In the genomic region with DNA sequence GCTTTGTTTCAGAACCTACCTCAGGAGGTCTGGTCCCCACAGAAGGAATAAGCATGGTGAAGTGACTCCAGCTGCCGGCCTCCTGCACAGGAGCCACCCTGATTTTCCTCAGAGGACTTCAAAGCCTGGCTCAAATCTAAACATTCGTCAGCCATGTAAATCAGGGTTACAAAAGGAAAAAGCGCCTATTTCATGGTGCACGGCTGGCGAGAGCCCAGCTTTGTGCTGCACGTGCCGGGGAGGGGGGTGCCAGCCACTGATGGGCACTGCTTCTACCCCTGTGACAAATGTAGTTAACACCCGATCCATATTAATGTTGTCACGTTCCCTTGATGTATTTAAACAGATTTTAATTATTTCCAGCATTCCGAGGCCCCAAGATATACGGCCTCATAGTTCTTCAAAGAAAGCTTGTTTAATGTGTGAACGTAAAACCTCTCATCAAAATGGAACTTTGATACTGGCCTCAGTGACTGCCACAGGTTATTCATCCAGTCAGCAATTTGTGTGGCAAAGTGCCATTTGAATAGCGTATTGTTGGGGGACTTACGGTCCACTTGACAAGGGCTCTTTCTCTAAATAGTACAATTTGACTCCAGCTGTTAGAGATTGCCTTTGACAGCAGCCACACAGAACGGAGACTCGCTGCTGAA, we compare ENCODE assay signal across 11 mouse cellular contexts.
DNase-seq lines count a peak whose midpoint lies in the region; ATAC-seq and TF ChIP-seq lines count a peak whose summit lies in the region.
"Had no signal": no experiment of that assay in that cellular context is flagged by ENCODE, and none has a peak within 500 bp of the region (broad histone marks: within the 10 kb centered on the region; RNA-seq: fewer than 3 reads in every experiment).

No protein-coding gene starts in this region.

- no peak overlapping the region for H3K27ac ChIP-seq in heart, embryonic 12.5 days (ENCODE audit: poor library complexity, severe bottlenecking)
- H3K27ac ChIP-seq in embryonic facial prominence, embryonic 11.5 days (replicated peaks; ENCODE audit: low read depth, low read length), result no peak overlapping the region
- H3K27ac ChIP-seq in hindbrain, embryonic 15.5 days (replicated peaks), result no peak overlapping the region
- H3K27ac ChIP-seq in midbrain, postnatal 0 days (ENCODE audit: low read depth, low read length), result no peak overlapping the region
- H3K27ac ChIP-seq: liver, embryonic 13.5 days had no signal

- H3K27me3 ChIP-seq in heart, embryonic 12.5 days (replicated peaks), result no peaks in the 10 kb centered on the region
- no peaks in the 10 kb centered on the region for H3K27me3 ChIP-seq in embryonic facial prominence, embryonic 11.5 days (ENCODE audit: control insufficient read depth, insufficient read depth, low read length)
- H3K27me3 ChIP-seq in hindbrain, embryonic 15.5 days, result peaks cover 34% of the 10 kb centered on the region
- H3K27me3 ChIP-seq in midbrain, postnatal 0 days (ENCODE audit: insufficient read depth, low read length), result peaks cover 11% of the 10 kb centered on the region; the same call in 1 of the 2 replicates
- H3K27me3 ChIP-seq: liver, embryonic 13.5 days had no signal

- no peak for TF ChIP-seq CTCF in midbrain, postnatal 0 days (IDR thresholded peaks at IDR 0.05)

- no peaks in the 10 kb centered on the region for H3K4me1 ChIP-seq in heart, embryonic 12.5 days (replicated peaks)
- H3K4me1 ChIP-seq in embryonic facial prominence, embryonic 11.5 days (ENCODE audit: control insufficient read depth, insufficient read depth, low read length), result no peaks in the 10 kb centered on the region
- peaks cover 10% of the 10 kb centered on the region for H3K4me1 ChIP-seq in hindbrain, embryonic 15.5 days (replicated peaks)
- peaks cover 4% of the 10 kb centered on the region; the same call in 1 of the 2 replicates for H3K4me1 ChIP-seq in midbrain, postnatal 0 days (ENCODE audit: insufficient read depth, low read length)
- H3K4me1 ChIP-seq: liver, embryonic 13.5 days had no signal

- no peak overlapping the region for H3K9ac ChIP-seq in heart, embryonic 12.5 days
- no peak overlapping the region for H3K9ac ChIP-seq in embryonic facial prominence, embryonic 11.5 days (replicated peaks; ENCODE audit: low read length)
- no peak overlapping the region for H3K9ac ChIP-seq in hindbrain, embryonic 15.5 days
- H3K9ac ChIP-seq in midbrain, postnatal 0 days (replicated peaks; ENCODE audit: low read length, poor library complexity, severe bottlenecking), result no peak overlapping the region
- H3K9ac ChIP-seq: liver, embryonic 13.5 days had no signal

- H3K36me3 ChIP-seq in heart, embryonic 12.5 days, result no peaks in the 10 kb centered on the region
- H3K36me3 ChIP-seq in embryonic facial prominence, embryonic 11.5 days (replicated peaks; ENCODE audit: control insufficient read depth, insufficient read depth, low read depth, low read length), result no peaks in the 10 kb centered on the region
- no peaks in the 10 kb centered on the region for H3K36me3 ChIP-seq in hindbrain, embryonic 15.5 days
- no peaks in the 10 kb centered on the region for H3K36me3 ChIP-seq in midbrain, postnatal 0 days (ENCODE audit: insufficient read depth, low read length)
- H3K36me3 ChIP-seq: liver, embryonic 13.5 days had no signal

- ATAC-seq in heart, embryonic 12.5 days (ENCODE audit: insufficient number of reproducible peaks, low FRiP score), result no peak
- peak; percentile 91 for ATAC-seq in embryonic facial prominence, embryonic 11.5 days (replicated peaks; ENCODE audit: insufficient number of reproducible peaks, low FRiP score, low TSS enrichment, low read depth)
- ATAC-seq in hindbrain, embryonic 15.5 days (ENCODE audit: low FRiP score, low read depth), result peak; percentile 69; the same call in 1 of the 2 replicates
- no peak for ATAC-seq in midbrain, postnatal 0 days (ENCODE audit: low FRiP score)
- no peak for ATAC-seq in megakaryocyte progenitor cell, adult 5-6 weeks (replicated peaks; ENCODE audit: poor library complexity)
- ATAC-seq: Patski had no signal

- H3K9me3 ChIP-seq in heart, embryonic 12.5 days (replicated peaks), result no peaks in the 10 kb centered on the region
- H3K9me3 ChIP-seq in embryonic facial prominence, embryonic 11.5 days (replicated peaks; ENCODE audit: control insufficient read depth, low read length), result no peaks in the 10 kb centered on the region
- no peaks in the 10 kb centered on the region for H3K9me3 ChIP-seq in hindbrain, embryonic 15.5 days
- no peaks in the 10 kb centered on the region for H3K9me3 ChIP-seq in midbrain, postnatal 0 days (ENCODE audit: low read length)
- H3K9me3 ChIP-seq: liver, embryonic 13.5 days had no signal

- DNase-seq in heart, adult 18-20 months, result no peak
- DNase-seq in embryonic facial prominence, embryonic 11.5 days (ENCODE audit: low spot score), result peak; percentile 61
- peak; percentile 51 for DNase-seq in midbrain, postnatal 0 days (ENCODE audit: low spot score)
- no peak for DNase-seq in thymus, postnatal 14 days
- DNase-seq in thymus, postnatal 36 days, result no peak
- DNase-seq: kidney, adult 11 months; liver, embryonic 13.5 days had no signal

- 59% methylated on average over 16 of the region's 16 CpGs for WGBS in heart, embryonic 12.5 days
- 24% methylated on average over 16 of the region's 16 CpGs for WGBS in embryonic facial prominence, embryonic 11.5 days
- WGBS in hindbrain, embryonic 15.5 days, result 10% methylated on average over 16 of the region's 16 CpGs
- WGBS in midbrain, postnatal 0 days, result 10% methylated on average over 16 of the region's 16 CpGs

- H3K4me2 ChIP-seq in heart, embryonic 12.5 days, result peak overlapping the region; percentile 4; the same call in 1 of the 2 replicates
- H3K4me2 ChIP-seq in embryonic facial prominence, embryonic 11.5 days (ENCODE audit: low read depth, low read length), result peak overlapping the region; percentile 19
- H3K4me2 ChIP-seq in hindbrain, embryonic 15.5 days, result peak overlapping the region; percentile 51
- peak overlapping the region; percentile 39 for H3K4me2 ChIP-seq in midbrain, postnatal 0 days (ENCODE audit: low read depth, low read length, poor library complexity, severe bottlenecking)
- H3K4me2 ChIP-seq: liver, embryonic 13.5 days had no signal

- no peak overlapping the region for H3K4me3 ChIP-seq in heart, embryonic 12.5 days
- H3K4me3 ChIP-seq in embryonic facial prominence, embryonic 11.5 days (ENCODE audit: low read depth, low read length), result no peak overlapping the region
- peak overlapping the region; percentile 13; the same call in 1 of the 2 replicates for H3K4me3 ChIP-seq in hindbrain, embryonic 15.5 days
- H3K4me3 ChIP-seq in midbrain, postnatal 0 days (ENCODE audit: low read depth, low read length), result 0 out of 2 replicates have a peak overlapping the region, but pooled peaks have one; percentile 1
- H3K4me3 ChIP-seq: liver, embryonic 13.5 days had no signal

Comparison
In these comparisons a context has a peak if more than half of its experiments do, and no peak if none do; other contexts are left out.
1. ATAC-seq: peak in embryonic facial prominence, embryonic 11.5 days (single experiment) and hindbrain, embryonic 15.5 days (single experiment); none in heart, embryonic 12.5 days (single experiment), midbrain, postnatal 0 days (single experiment) and megakaryocyte progenitor cell, adult 5-6 weeks (single experiment).
2. H3K4me3 ChIP-seq: peak in hindbrain, embryonic 15.5 days (single experiment) and midbrain, postnatal 0 days (single experiment); none in heart, embryonic 12.5 days (single experiment) and embryonic facial prominence, embryonic 11.5 days (single experiment).
3. DNase-seq: peak in embryonic facial prominence, embryonic 11.5 days (single experiment) and midbrain, postnatal 0 days (single experiment); none in heart, adult 18-20 months (0 of 2), thymus, postnatal 14 days (single experiment) and thymus, postnatal 36 days (0 of 2).
4. Peak in every context shown above with its lines, with median percentiles within 50 percentile points of each other: H3K4me2 ChIP-seq.